Mouse (Mus musculus) myocyte (in vitro differentiated cells): ENCODE data around the gene Lpcat4.

ENCODE experiments used
- CEBPB ChIP-seq: IDR thresholded peaks from 2 replicates; pipeline ENCODE4 v1.6.1; 2011; ENCODE audit warnings: mild to moderate bottlenecking, moderate library complexity; ENCODE audit not compliant: poor library complexity, insufficient read depth, severe bottlenecking
- MYOD1 ChIP-seq, 3 experiments: IDR thresholded peaks; one replicate each; pipeline ENCODE4 v1.6.1; 2011; ENCODE audit warnings: control low read depth in 2 of 3, low read depth in 2 of 3, mild to moderate bottlenecking in 2 of 3, moderate library complexity in 1 of 3; ENCODE audit not compliant: insufficient read length in 2 of 3, control insufficient read depth in 1 of 3
- POLR2A ChIP-seq: IDR thresholded peaks from one replicate; pipeline ENCODE4 v1.6.1; 2011; ENCODE audit warnings: low read depth, mild to moderate bottlenecking, control low read depth, moderate library complexity; ENCODE audit not compliant: insufficient read length
- POLR2AphosphoS2 ChIP-seq: IDR thresholded peaks from one replicate; pipeline ENCODE4 v1.6.1; 2011; ENCODE audit warnings: low read depth, control low read depth; ENCODE audit not compliant: insufficient read length
- TCF12 ChIP-seq: IDR thresholded peaks from one replicate; pipeline ENCODE4 v1.6.1; 2011; ENCODE audit warnings: mild to moderate bottlenecking, control low read depth; ENCODE audit not compliant: poor library complexity, insufficient read depth, severe bottlenecking
- TCF3 ChIP-seq: IDR thresholded peaks from one replicate; pipeline ENCODE4 v1.6.1; 2011; ENCODE audit warnings: low read depth, control low read depth; ENCODE audit not compliant: insufficient read length
- USF1 ChIP-seq: IDR thresholded peaks from one replicate; pipeline ENCODE4 v1.6.1; 2011; ENCODE audit warnings: low read depth, mild to moderate bottlenecking, control low read depth, moderate library complexity

DNA sequence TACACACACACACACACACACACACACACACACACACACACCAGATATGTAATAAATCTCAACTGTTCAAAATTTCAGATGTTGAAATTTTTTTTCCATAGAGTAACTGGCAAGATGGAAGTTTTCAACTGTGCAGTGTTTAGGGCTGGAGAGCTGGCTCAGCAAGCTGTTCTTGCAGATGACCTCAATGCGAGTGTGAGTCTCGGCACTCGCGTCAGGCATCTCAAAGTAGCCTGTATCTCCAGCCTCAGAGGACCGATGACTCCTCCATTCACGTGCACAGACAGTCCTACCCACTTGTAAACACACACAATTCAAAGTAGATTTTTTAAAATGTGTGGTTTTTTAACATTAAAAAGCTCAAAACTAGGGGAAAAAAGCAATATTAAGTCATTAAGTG is 34.2 kb downstream of the Lpcat4 start:
- TF ChIP-seq POLR2A, result no peak
- TF ChIP-seq MYOD1 (IDR thresholded peaks at IDR 0.05; ENCODE audit: control insufficient read depth in 1 of 3, insufficient read length in 2 of 3, low read depth in 2 of 3), result no peak
- TF ChIP-seq TCF3, result no peak
- TF ChIP-seq POLR2AphosphoS2, result no peak
- no peak for TF ChIP-seq TCF12
- no peak for TF ChIP-seq CEBPB
- TF ChIP-seq USF1, result no peak
